Mouse (Mus musculus) bone marrow, adult 2 months (tissue): ENCODE data around the gene Itih3.

Source experiments
- CTCF ChIP-seq: fragments of 200-500 bp; IDR thresholded peaks from 2 replicates; pipeline ENCODE4 v1.5.1; 2011; ENCODE audit warnings: low read length, control low read depth; ENCODE audit not compliant: control insufficient read depth, insufficient read depth
- POLR2A ChIP-seq: fragments of 200-500 bp; IDR thresholded peaks from 2 replicates; pipeline ENCODE4 v1.6.1; 2011; ENCODE audit warnings: low read depth, mild to moderate bottlenecking, control low read depth, low read length, borderline replicate concordance; ENCODE audit not compliant: control insufficient read depth

GRCm38 (mm10) chr14:30922053-30922670 is 1.4 kb downstream of the Itih3 start:
- TF ChIP-seq CTCF (no peak), POLR2A (no peak)
